12 mouse cellular contexts compared by ENCODE assay signal in the genomic region with DNA sequence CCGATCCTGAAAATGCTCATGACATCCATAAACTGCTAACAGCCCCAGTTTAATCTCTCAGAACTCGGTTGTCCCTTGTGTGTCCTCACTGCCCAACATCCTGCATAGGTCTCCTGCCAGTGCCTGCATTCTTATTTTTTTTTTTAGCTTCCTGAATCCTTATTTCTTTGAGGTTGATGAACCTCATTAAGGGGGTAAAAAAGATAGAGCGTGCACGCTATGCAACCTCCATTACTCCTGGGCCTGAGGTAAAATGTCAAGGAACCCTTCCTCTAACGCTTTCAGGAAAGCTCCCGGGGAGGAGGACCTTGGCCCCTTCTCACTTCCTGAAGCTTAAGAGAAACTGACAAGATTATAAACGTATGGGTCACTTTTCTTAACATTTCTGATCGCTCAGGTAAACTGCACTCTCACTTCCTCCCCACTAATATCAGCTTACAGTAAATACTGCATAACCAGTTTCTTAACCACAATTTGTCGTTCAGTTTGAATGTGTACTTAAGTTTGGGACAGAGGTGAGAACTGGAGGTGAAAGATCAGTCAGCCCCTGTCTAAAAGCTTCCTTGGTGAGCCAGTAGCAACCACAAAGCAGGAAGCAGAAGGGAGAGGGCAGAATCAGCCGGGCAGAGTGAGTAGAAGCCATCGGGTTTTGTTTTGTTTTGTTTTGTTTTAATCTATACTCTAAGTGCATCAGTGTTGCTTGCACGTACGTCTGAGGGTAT. TPM values are rescaled to one million over a fixed set of nuclear protein-coding genes. Genes with fewer than 3 reads are reported as not detected.
DNase-seq lines count a peak whose midpoint lies in the region; ATAC-seq and TF ChIP-seq lines count a peak whose summit lies in the region.
"Had no signal": no experiment of that assay in that cellular context is flagged by ENCODE, and none has a peak within 500 bp of the region (broad histone marks: within the 10 kb centered on the region; RNA-seq: fewer than 3 reads in every experiment).

No protein-coding gene starts in this region.

- intact Hi-C loops in gastrocnemius, postnatal 14 days (cut with DNase I; ENCODE audit: low total_unique reads): no loop called here

- 0 out of 2 replicates have a peak overlapping the region, but pooled peaks have one; percentile 25 for H3K4me2 ChIP-seq in lung, postnatal 0 days (replicated peaks; ENCODE audit: low read depth, low read length)
- H3K4me2 ChIP-seq in liver, postnatal 0 days (ENCODE audit: low read depth, low read length): peak overlapping the region; percentile 63

- H3K27me3 ChIP-seq in lung, postnatal 0 days (replicated peaks; ENCODE audit: insufficient read depth, low read length): no peaks in the 10 kb centered on the region
- no peaks in the 10 kb centered on the region for H3K27me3 ChIP-seq in liver, postnatal 0 days (ENCODE audit: insufficient read depth, low read length)

- DNase-seq in lung, postnatal 0 days (ENCODE audit: low spot score): no peak
- DNase-seq in lung, postnatal 10 days: no peak
- no peak for DNase-seq in liver, postnatal 0 days
- peak; percentile 42 for DNase-seq in thymus, postnatal 14 days
- no peak for DNase-seq in gastrocnemius, postnatal 4 days (ENCODE audit: low spot score in 2 of 2)
- DNase-seq in gastrocnemius, postnatal 14 days: no peak
- DNase-seq in kidney, adult 8-10 months: no peak
- DNase-seq: adrenal gland, adult 2 months; cerebellum, adult 9-10 months; heart, postnatal 36 days; midbrain, embryonic 14.5 days had no signal

- H3K27ac ChIP-seq in lung, postnatal 0 days (ENCODE audit: low read length): no peak overlapping the region
- peak overlapping the region; percentile 53 for H3K27ac ChIP-seq in liver, postnatal 0 days (ENCODE audit: low read depth)

- H3K9me3 ChIP-seq in lung, postnatal 0 days (ENCODE audit: low read length): no peaks in the 10 kb centered on the region
- H3K9me3 ChIP-seq in liver, postnatal 0 days (ENCODE audit: low read length): no peaks in the 10 kb centered on the region

- H3K4me3 ChIP-seq in lung, postnatal 0 days (ENCODE audit: low read depth, low read length): no peak overlapping the region
- H3K4me3 ChIP-seq in liver, postnatal 0 days (ENCODE audit: low read depth, low read length): peak overlapping the region; percentile 23

- no peak for ATAC-seq in lung, postnatal 0 days
- peak; percentile 65 for ATAC-seq in activated CD4-positive, CD25-positive, alpha-beta regulatory T cell, adult 4 months
- no peak for ATAC-seq in liver, postnatal 0 days

- no peak for TF ChIP-seq EP300 in lung, postnatal 0 days (IDR thresholded peaks at IDR 0.05)
- TF ChIP-seq EP300 in liver, postnatal 0 days (IDR thresholded peaks at IDR 0.05; ENCODE audit: low read depth): no peak

- H3K4me1 ChIP-seq in lung, postnatal 0 days (ENCODE audit: insufficient read depth, low read depth, low read length): peaks cover 4% of the 10 kb centered on the region; the same call in 1 of the 2 replicates
- H3K4me1 ChIP-seq in liver, postnatal 0 days (ENCODE audit: insufficient read depth): peaks cover 13% of the 10 kb centered on the region; the same call in 1 of the 2 replicates

- 46% methylated on average over 13 of the region's 13 CpGs for WGBS in lung, postnatal 0 days
- 31% methylated on average over 13 of the region's 13 CpGs for WGBS in liver, postnatal 0 days (ENCODE audit: insufficient replicate concordance)

- H3K9ac ChIP-seq in lung, postnatal 0 days (replicated peaks; ENCODE audit: low read depth): no peak overlapping the region
- 0 out of 2 replicates have a peak overlapping the region, but pooled peaks have one; percentile 45 for H3K9ac ChIP-seq in liver, postnatal 0 days (replicated peaks)

- TF ChIP-seq CTCF in lung, postnatal 0 days (IDR thresholded peaks at IDR 0.05): no peak
- TF ChIP-seq CTCF in liver, postnatal 0 days (IDR thresholded peaks at IDR 0.05; ENCODE audit: low read depth): no peak

- H3K36me3 ChIP-seq in lung, postnatal 0 days (ENCODE audit: insufficient read depth, low read length): no peaks in the 10 kb centered on the region
- H3K36me3 ChIP-seq in liver, postnatal 0 days (replicated peaks; ENCODE audit: insufficient read depth, low read length): no peaks in the 10 kb centered on the region

RNA-seq across cellular contexts. Expression of a gene that starts 0.9 kb away (rescaled TPM):
- polyA plus RNA-seq in lung, postnatal 0 days (2015; fragmentation: Nextera tagmentation; extraction: Ambion mirVana): 6.6 and 6.8 TPM in 2 replicates
- 10 to 100 TPM; 27.9 to 38.5 TPM for polyA plus RNA-seq in activated CD4-positive, CD25-positive, alpha-beta regulatory T cell, adult 4 months (2017; shearing (Covaris generic))
- 3.7 and 5.5 TPM in 2 replicates for polyA plus RNA-seq in liver, postnatal 0 days (2015; fragmentation: Nextera tagmentation; extraction: Ambion mirVana)
- 10 to 100 TPM; 12.5 to 14.0 TPM for total RNA-seq in gastrocnemius, postnatal 4 days (2021)
- total RNA-seq in gastrocnemius, postnatal 14 days (2021): 1 to 10 TPM; 6.8 to 7.2 TPM
